In the genomic region with DNA sequence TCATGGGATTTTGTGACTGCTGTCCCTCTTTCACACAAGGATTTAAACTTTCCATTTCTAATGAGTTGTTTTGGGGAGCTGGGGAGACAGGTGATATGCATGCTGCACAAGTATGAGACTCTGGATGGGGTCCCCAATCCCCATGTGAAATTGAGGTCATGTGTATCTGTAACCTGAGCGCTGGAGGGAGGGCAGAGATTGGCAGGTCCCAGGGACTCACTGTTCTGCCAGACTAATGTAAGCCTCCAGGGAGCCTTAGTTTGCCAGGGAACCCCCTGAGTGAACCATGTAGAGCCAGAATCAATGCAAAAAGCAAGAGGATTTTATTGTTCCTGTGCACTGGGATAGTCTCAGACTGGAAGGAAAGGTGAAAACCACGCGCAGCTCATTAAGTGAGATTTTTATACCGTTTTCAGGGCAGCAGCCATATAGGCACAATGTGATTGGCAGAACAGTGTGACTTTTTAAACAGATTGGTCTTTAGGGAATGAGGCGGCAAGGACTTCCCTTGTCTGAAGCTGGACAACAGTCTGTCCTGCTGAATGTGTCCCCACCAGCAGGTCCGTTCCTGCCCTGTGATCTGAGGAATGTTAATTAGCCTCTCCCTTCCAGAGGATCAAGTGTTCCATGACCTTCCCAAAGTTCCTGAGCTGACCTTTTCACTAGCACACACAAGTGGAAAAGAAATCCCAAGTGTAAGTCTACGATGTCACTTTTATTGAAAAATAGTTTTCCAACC, we compare ENCODE assay signal across 18 mouse cellular contexts. TPM values are rescaled to one million over a fixed set of nuclear protein-coding genes. Genes with fewer than 3 reads are reported as not detected.
DNase-seq lines count a peak whose midpoint lies in the region; ATAC-seq and TF ChIP-seq lines count a peak whose summit lies in the region.
"Had no signal": no experiment of that assay in that cellular context is flagged by ENCODE, and none has a peak within 500 bp of the region (broad histone marks: within the 10 kb centered on the region; RNA-seq: fewer than 3 reads in every experiment).

No protein-coding gene starts in this region.

- intact Hi-C loops in gastrocnemius, postnatal 14 days (cut with DNase I; ENCODE audit: low total_unique reads) = no loop called here

- no peak overlapping the region for H3K4me3 ChIP-seq in kidney, embryonic 14.5 days (ENCODE audit: low read length)
- H3K4me3 ChIP-seq: heart, adult 2 months; hindbrain, embryonic 12.5 days; intestine, embryonic 15.5 days; midbrain, embryonic 13.5 days had no signal

- no peaks in the 10 kb centered on the region for H3K36me3 ChIP-seq in kidney, embryonic 14.5 days (ENCODE audit: control insufficient read depth, insufficient read depth, low read length)
- H3K36me3 ChIP-seq: hindbrain, embryonic 12.5 days; intestine, embryonic 15.5 days; midbrain, embryonic 13.5 days had no signal

- peak; percentile 89 for ATAC-seq in kidney, embryonic 14.5 days (ENCODE audit: low FRiP score, low TSS enrichment)
- ATAC-seq: midbrain, embryonic 13.5 days had no signal

- peaks cover 9% of the 10 kb centered on the region; the same call in 1 of the 2 replicates for H3K9me3 ChIP-seq in kidney, embryonic 14.5 days (ENCODE audit: control insufficient read depth, low read length)
- H3K9me3 ChIP-seq: intestine, embryonic 15.5 days had no signal

- no peak overlapping the region for H3K4me2 ChIP-seq in kidney, embryonic 14.5 days (replicated peaks; ENCODE audit: low read depth, low read length)
- H3K4me2 ChIP-seq: hindbrain, embryonic 12.5 days; intestine, embryonic 15.5 days; midbrain, embryonic 13.5 days had no signal

- H3K4me1 ChIP-seq in kidney, embryonic 14.5 days (ENCODE audit: control insufficient read depth, insufficient read depth, low read length) = peaks cover 9% of the 10 kb centered on the region; the same call in 1 of the 2 replicates
- H3K4me1 ChIP-seq: intestine, embryonic 15.5 days had no signal

- H3K9ac ChIP-seq in kidney, embryonic 14.5 days (ENCODE audit: low read depth, low read length) = no peak overlapping the region
- H3K9ac ChIP-seq: hindbrain, embryonic 12.5 days; intestine, embryonic 15.5 days; midbrain, embryonic 13.5 days had no signal

- no peak for TF ChIP-seq CTCF in brain, embryonic 14.5 days (IDR thresholded peaks at IDR 0.05; ENCODE audit: borderline replicate concordance, extremely low read depth, insufficient read depth, insufficient read length)

- 30% methylated on average over 7 of the region's 7 CpGs for WGBS in kidney, embryonic 14.5 days

- no peaks in the 10 kb centered on the region for H3K27me3 ChIP-seq in kidney, embryonic 14.5 days (ENCODE audit: control insufficient read depth, insufficient read depth, low read length)
- H3K27me3 ChIP-seq: hindbrain, embryonic 12.5 days; intestine, embryonic 15.5 days; midbrain, embryonic 13.5 days had no signal

- 0 out of 2 replicates have a peak overlapping the region, but pooled peaks have one; percentile 12 for H3K27ac ChIP-seq in kidney, embryonic 14.5 days (ENCODE audit: low read depth, low read length)
- H3K27ac ChIP-seq: heart, adult 2 months; hindbrain, embryonic 12.5 days; intestine, embryonic 15.5 days; midbrain, embryonic 13.5 days had no signal

- TF ChIP-seq POLR2A in brain, embryonic 14.5 days (IDR thresholded peaks at IDR 0.05; ENCODE audit: borderline replicate concordance, extremely low read depth, insufficient read depth, insufficient read length, poor library complexity, severe bottlenecking) = no peak

- peak; percentile 42 for DNase-seq in adrenal gland, postnatal 14 days
- DNase-seq in adrenal gland, postnatal 4 days (ENCODE audit: low spot score in 2 of 2) = no peak
- DNase-seq in kidney, postnatal 25 days = no peak
- peak; percentile 16 for DNase-seq in brain, embryonic 14.5 days (ENCODE audit: low read depth)
- DNase-seq in gastrocnemius, postnatal 14 days = peak; percentile 10
- DNase-seq in layer of hippocampus, adult 8-10 months (ENCODE audit: low spot score in 2 of 2) = no peak
- DNase-seq in left cerebral cortex, adult 18-20 months (ENCODE audit: low spot score in 2 of 2) = no peak
- DNase-seq: cerebellum, adult 8-10 months; liver; lung, adult 18-20 months; lung, postnatal 36 days; thymus, postnatal 25 days had no signal

RNA-seq across cellular contexts. Expression of gene Oxgr1, which starts 59.9 kb away (rescaled TPM):
- not detected in 2 replicates for total RNA-seq in adrenal gland, postnatal 14 days (2021)
- 1 to 10 TPM in 1 of 2 experiments, not detected in 1; 1.8 TPM for total RNA-seq in adrenal gland, postnatal 4 days (2021)
- 0.20 and 0.66 TPM in 2 replicates for polyA plus RNA-seq in kidney, embryonic 14.5 days (2014; fragmentation: Nextera tagmentation; extraction: Ambion mirVana)
- polyA plus RNA-seq in brain, embryonic 14.5 days (2012; rRNA removed) = 0.04 TPM in 1 of 2 replicates, not detected in the other
- total RNA-seq in gastrocnemius, postnatal 14 days (2021) = not detected
- under 1 TPM in 1 of 4 experiments, not detected in 3; 0.09 TPM for total RNA-seq in layer of hippocampus, adult 8-10 months (2022)
- total RNA-seq in left cerebral cortex, adult 18-20 months (2021) = under 1 TPM in 1 of 2 experiments, not detected in 1; 0.12 TPM
- total RNA-seq: heart, adult 2 months had no signal
- polyA plus RNA-seq: heart, adult 2 months; hindbrain, embryonic 12.5 days; large intestine, adult 2 months; midbrain, embryonic 13.5 days had no signal

Comparison
In these comparisons a context has a peak if more than half of its experiments do, and no peak if none do; other contexts are left out.
1. DNase-seq: peak in adrenal gland, postnatal 14 days (single experiment), brain, embryonic 14.5 days (single experiment) and gastrocnemius, postnatal 14 days (single experiment); none in adrenal gland, postnatal 4 days (0 of 2), kidney, postnatal 25 days (0 of 2), layer of hippocampus, adult 8-10 months (0 of 2) and left cerebral cortex, adult 18-20 months (0 of 2).